Mouse (Mus musculus) intestine, postnatal 0 days (tissue): ENCODE measurements around the gene Gm11983. TPM values are rescaled to one million over a fixed set of nuclear protein-coding genes. Genes with fewer than 3 reads are reported as not detected.
"Not testable (repeated sequence)": the region's sequence is repeated elsewhere in the genome, so short reads cannot be mapped to it uniquely, and the experiment has no call there.

ENCODE experiments used
- ATAC-seq: fragments of 200-750 bp; cut with Nextera tagmentation; 2 replicates; pipeline ENCODE4 v1.8.0; 2017; ENCODE audit warnings: mild to moderate bottlenecking, moderate TSS enrichment, moderate library complexity
- H3K27ac ChIP-seq: fragments of 300-500 bp; sonication (generic); 2 replicates; pipeline ENCODE4 v1.5.1; 2014; ENCODE audit warnings: mild to moderate bottlenecking, low read depth, low read length, moderate library complexity
- H3K27me3 ChIP-seq: fragments of 300-500 bp; sonication (generic); replicated peaks from 2 replicates; pipeline ENCODE4 v1.6.1; 2014; ENCODE audit warnings: low read length, mixed read lengths; ENCODE audit not compliant: control insufficient read depth, insufficient read depth
- H3K36me3 ChIP-seq: fragments of 300-500 bp; sonication (generic); 2 replicates; pipeline ENCODE4 v1.6.1; 2014; ENCODE audit warnings: mild to moderate bottlenecking, moderate library complexity; ENCODE audit not compliant: control insufficient read depth, insufficient read depth
- H3K4me1 ChIP-seq: fragments of 300-500 bp; sonication (generic); replicated peaks from 2 replicates; pipeline ENCODE4 v1.6.1; 2014; ENCODE audit warnings: antibody characterized with exemption, low read length, mixed read lengths; ENCODE audit not compliant: control insufficient read depth, insufficient read depth
- H3K4me2 ChIP-seq: fragments of 300-500 bp; sonication (generic); replicated peaks from 2 replicates; pipeline ENCODE4 v1.6.1; 2014; ENCODE audit warnings: low read depth, mild to moderate bottlenecking, moderate library complexity
- H3K4me3 ChIP-seq: fragments of 300-500 bp; sonication (generic); 2 replicates; pipeline ENCODE4 v1.5.1; 2014; ENCODE audit warnings: low read depth, low read length
- H3K9ac ChIP-seq: fragments of 300-500 bp; sonication (generic); 2 replicates; pipeline ENCODE4 v1.6.1; 2014; ENCODE audit warnings: mild to moderate bottlenecking, low read depth, low read length
- H3K9me3 ChIP-seq: fragments of 300-500 bp; sonication (generic); 2 replicates; pipeline ENCODE4 v1.6.1; 2016; ENCODE audit warnings: mixed run types; ENCODE audit not compliant: control insufficient read depth
- CTCF ChIP-seq: sonication (generic); IDR thresholded peaks from 2 replicates; pipeline ENCODE4 v1.5.1; 2016; ENCODE audit warnings: low read depth, mild to moderate bottlenecking, control low read depth, antibody characterized with exemption, moderate library complexity
- WGBS: fragments of 180-500 bp; shearing (Covaris S2); extraction: QIAGEN DNeasy Blood & Tissue Kit; methylation state at CpG from one replicate; pipeline ENCODE4 v1.1.7; 2014; 5-methylcytosine and 5-hydroxymethylcytosine counted together
- polyA plus RNA-seq: library from polyadenylated mRNA; unstranded; fragments of >200 nt; fragmentation: Nextera tagmentation; extraction: Ambion mirVana; gene quantifications from 2 replicates; pipeline ENCODE4 v1.2.1, GENCODE M21; 2015

The Gm11983 gene
- polyA plus RNA-seq, 1 experiment from 2014 or later: not detected

GRCm38 (mm10) chr11:6859898-6860858, 22.7 kb upstream of the Gm11983 start:
- Histone ChIP-seq H3K27me3 (no peaks in the 10 kb centered on the region), H3K9ac (no peak overlapping the region), H3K27ac (no peak overlapping the region), H3K4me2 (no peak overlapping the region), H3K4me1 (no peaks in the 10 kb centered on the region), H3K4me3 (no peak overlapping the region), H3K36me3 (no peaks in the 10 kb centered on the region), H3K9me3 (no peaks in the 10 kb centered on the region)
- WGBS: 46% methylated on average over 11 of the region's 11 CpGs
- TF ChIP-seq CTCF: no peak
- ATAC-seq: no peak

- H3K27me3 ChIP-seq: no peaks in the 10 kb centered on the region
- no peak for ATAC-seq
Measured at GRCm38 (mm10) chr11:6859096-6859495, 21.6 kb upstream of the Gm11983 start.

GRCm38 (mm10) chr11:6855942-6856341, 18.5 kb upstream of the Gm11983 start:
- Histone ChIP-seq H3K27me3 (no peaks in the 10 kb centered on the region), H3K4me3 (no peak overlapping the region), H3K4me1 (no peaks in the 10 kb centered on the region), H3K27ac (no peak overlapping the region), H3K9ac (no peak overlapping the region), H3K9me3 (no peaks in the 10 kb centered on the region), H3K36me3 (no peaks in the 10 kb centered on the region), H3K4me2 (no peak overlapping the region)
- TF ChIP-seq CTCF: no peak
- no peak for ATAC-seq
- 46% methylated on average over 3 of the region's 3 CpGs for WGBS

More at GRCm38 (mm10) chr11:6859096-6859495, 21.6 kb upstream of the Gm11983 start:
- no peak overlapping the region for H3K9ac ChIP-seq
- no peak overlapping the region for H3K4me2 ChIP-seq
- no peak for TF ChIP-seq CTCF
- H3K27ac ChIP-seq: no peak overlapping the region
- no peaks in the 10 kb centered on the region for H3K9me3 ChIP-seq
- H3K4me1 ChIP-seq: no peaks in the 10 kb centered on the region
- H3K4me3 ChIP-seq: no peak overlapping the region
- WGBS: 91% methylated on average over 8 of the region's 8 CpGs
- no peaks in the 10 kb centered on the region for H3K36me3 ChIP-seq

GRCm38 (mm10) chr11:6853366-6853765, 15.9 kb upstream of the Gm11983 start:
- not testable (repeated sequence) for ATAC-seq

GRCm38 (mm10) chr11:6843831-6844230, 6.4 kb upstream of the Gm11983 start:
- Histone ChIP-seq H3K27me3 (no peaks in the 10 kb centered on the region), H3K27ac (no peak overlapping the region), H3K9ac (no peak overlapping the region), H3K4me2 (no peak overlapping the region), H3K4me3 (no peak overlapping the region), H3K4me1 (no peaks in the 10 kb centered on the region), H3K9me3 (no peaks in the 10 kb centered on the region), H3K36me3 (no peaks in the 10 kb centered on the region)
- ATAC-seq: no peak
- no peak for TF ChIP-seq CTCF
- WGBS: 80% methylated on average over 2 of the region's 2 CpGs

More at GRCm38 (mm10) chr11:6853366-6853765, 15.9 kb upstream of the Gm11983 start:
- H3K4me3 ChIP-seq, H3K27ac ChIP-seq, H3K36me3 ChIP-seq, H3K4me1 ChIP-seq, H3K4me2 ChIP-seq, H3K27me3 ChIP-seq, H3K9ac ChIP-seq, H3K9me3 ChIP-seq: not testable (repeated sequence)
- WGBS: 68% methylated on average over 4 of the region's 4 CpGs

GRCm38 (mm10) chr11:6842160-6842559, 4.7 kb upstream of the Gm11983 start:
- H3K4me2 ChIP-seq: no peak overlapping the region
- no peak for TF ChIP-seq CTCF
- ATAC-seq: no peak
- H3K36me3 ChIP-seq: no peaks in the 10 kb centered on the region
- H3K9ac ChIP-seq: no peak overlapping the region
- H3K27me3 ChIP-seq: no peaks in the 10 kb centered on the region
- H3K4me3 ChIP-seq: no peak overlapping the region
- no peaks in the 10 kb centered on the region for H3K9me3 ChIP-seq
- WGBS: 89% methylated on average over 5 of the region's 5 CpGs
- no peak overlapping the region for H3K27ac ChIP-seq
- H3K4me1 ChIP-seq: no peaks in the 10 kb centered on the region
